Mouse (Mus musculus) heart, postnatal 4 days (tissue): Measurements from ENCODE around the gene Gm5426. TPM values are rescaled to one million over a fixed set of nuclear protein-coding genes. Genes with fewer than 3 reads are reported as not detected.

Experiments used
- microRNA-seq, 2 experiments: library from miRNA; unstranded; fragments of <30 nt; microRNA quantifications; one replicate each; pipeline ENCODE4 v1.2.0; 2021 to 2022
- total RNA-seq, 2 experiments: library from RNA; stranded (reverse); gene quantifications; 2 replicates each; pipeline ENCODE4 v1.2.3; 2021

Gm5426 gene
- total RNA-seq, 2 experiments from 2014 or later = not detected

Small RNA genes lying within 50 kb of the gene (microRNA-seq; reads per million reads assigned to microRNA genes)
- 0 reads per million in 2 experiments for gene Gm22913

Other genes starting within 250 kb of the Gm5426 start
- 10 to 100 TPM; 35.5 to 39.9 TPM for gene Eea1, start 196.0 kb upstream of the Gm5426 start, total RNA-seq